Mouse (Mus musculus) mature B cell (primary cell): ENCODE data around the gene Clec4d.
"Not testable (repeated sequence)": the region's sequence is repeated elsewhere in the genome, so short reads cannot be mapped to it uniquely, and the experiment has no call there.

ENCODE experiments used
- in situ Hi-C: fragments of 300-500 bp; cut with MboI; formaldehyde crosslinking; loops from 2 replicates; pipeline ENCODE4 v1.14.3; 2019

Clec4d gene

GRCm38 (mm10) chr6:123261555-123262161 is at the start of gene Clec4d:
Clec4d (plus strand) TSS chr6:123262111.
- in situ Hi-C loops = no loop called here

GRCm38 (mm10) chr6:123227519-123228166 is 34.3 kb upstream of the Clec4d start:
- in situ Hi-C loops = no loop called here

GRCm38 (mm10) chr6:123229644-123230043 is 32.3 kb upstream of the Clec4d start, which contains the start of gene Clec4n:
Clec4n (plus strand) TSS chr6:123229843.
- in situ Hi-C loops = no loop called here

GRCm38 (mm10) chr6:123231149-123231548 is 30.8 kb upstream of the Clec4d start:
- in situ Hi-C loops = no loop called here

GRCm38 (mm10) chr6:123237582-123237981 is 24.3 kb upstream of the Clec4d start:
- in situ Hi-C loops = no loop called here

GRCm38 (mm10) chr6:123244201-123244600 is 17.7 kb upstream of the Clec4d start:
- in situ Hi-C loops = no loop called here

GRCm38 (mm10) chr6:123248862-123249261 is 13.0 kb upstream of the Clec4d start:
- in situ Hi-C loops = not testable (repeated sequence)

- in situ Hi-C loops = no loop called here
Measured at GRCm38 (mm10) chr6:123252735-123253134, 9.2 kb upstream of the Clec4d start.

GRCm38 (mm10) chr6:123258946-123259345 is 3.0 kb upstream of the Clec4d start:
- in situ Hi-C loops = no loop called here

GRCm38 (mm10) chr6:123259889-123260603 is 1.9 kb upstream of the Clec4d start:
- in situ Hi-C loops = no loop called here

GRCm38 (mm10) chr6:123260868-123261267 is 1.0 kb upstream of the Clec4d start:
- in situ Hi-C loops = no loop called here

- in situ Hi-C loops = no loop called here
Measured at GRCm38 (mm10) chr6:123264194-123264593, 2.3 kb downstream of the Clec4d start.

GRCm38 (mm10) chr6:123265809-123266208 is 3.9 kb downstream of the Clec4d start:
- in situ Hi-C loops = no loop called here

- in situ Hi-C loops = no loop called here
Measured at GRCm38 (mm10) chr6:123266945-123267344, 5.0 kb downstream of the Clec4d start.

- in situ Hi-C loops = no loop called here
Measured at GRCm38 (mm10) chr6:123279443-123279842, 17.5 kb downstream of the Clec4d start.

- in situ Hi-C loops = no loop called here
Measured at GRCm38 (mm10) chr6:123286311-123286710, 24.4 kb downstream of the Clec4d start.

GRCm38 (mm10) chr6:123288931-123289330 is 27.0 kb downstream of the Clec4d start:
- in situ Hi-C loops = no loop called here

- in situ Hi-C loops = no loop called here
Measured at GRCm38 (mm10) chr6:123289753-123290152, 27.8 kb downstream of the Clec4d start, which contains the start of gene Clec4e. Clec4e (minus strand) TSS chr6:123289870.

GRCm38 (mm10) chr6:123292751-123293400 is 31.0 kb downstream of the Clec4d start:
- in situ Hi-C loops = no loop called here

GRCm38 (mm10) chr6:123293509-123293908 is 31.6 kb downstream of the Clec4d start:
- in situ Hi-C loops = not testable (repeated sequence)

- in situ Hi-C loops = no loop called here
Measured at GRCm38 (mm10) chr6:123296687-123297086, 34.8 kb downstream of the Clec4d start.

GRCm38 (mm10) chr6:123306315-123306714 is 44.4 kb downstream of the Clec4d start:
- in situ Hi-C loops = not testable (repeated sequence)
